Mouse (Mus musculus) limb, embryonic 15.5 days (tissue): ENCODE measurements at regions not wholly inside any gene's neighbourhood (a gene's known extent, or its start where the extent isn't known, plus 50 kb on each side); places are given as distances from the start of the nearest gene placed in this dataset.

ENCODE experiments used
- ATAC-seq: fragments of 200-750 bp; cut with Nextera tagmentation; 2 replicates; pipeline ENCODE4 v1.8.0; 2017; ENCODE audit warnings: low read depth, moderate TSS enrichment; ENCODE audit not compliant: insufficient number of reproducible peaks, low FRiP score, low TSS enrichment
- H3K27ac ChIP-seq: fragments of 300-500 bp; sonication (generic); 2 replicates; pipeline ENCODE4 v1.5.1; 2015; ENCODE audit warnings: moderate library complexity, mild to moderate bottlenecking, inconsistent platforms
- H3K27me3 ChIP-seq: fragments of 300-500 bp; sonication (generic); 2 replicates; pipeline ENCODE4 v1.6.1; 2015; ENCODE audit warnings: inconsistent platforms
- H3K36me3 ChIP-seq: fragments of 300-500 bp; sonication (generic); 2 replicates; pipeline ENCODE4 v1.6.1; 2015; ENCODE audit warnings: inconsistent platforms
- H3K4me1 ChIP-seq: fragments of 300-500 bp; sonication (generic); 2 replicates; pipeline ENCODE4 v1.6.1; 2015; ENCODE audit warnings: inconsistent platforms
- H3K4me2 ChIP-seq: fragments of 300-500 bp; sonication (generic); 2 replicates; pipeline ENCODE4 v1.6.1; 2015; ENCODE audit warnings: mild to moderate bottlenecking, inconsistent platforms
- H3K4me3 ChIP-seq: fragments of 300-500 bp; sonication (generic); 2 replicates; pipeline ENCODE4 v1.5.1; 2015; ENCODE audit warnings: mild to moderate bottlenecking, inconsistent platforms
- H3K9ac ChIP-seq: fragments of 300-500 bp; sonication (generic); 2 replicates; pipeline ENCODE4 v1.6.1; 2015; ENCODE audit warnings: inconsistent platforms
- H3K9me3 ChIP-seq: fragments of 300-500 bp; sonication (generic); 2 replicates; pipeline ENCODE4 v1.6.1; 2016; ENCODE audit warnings: inconsistent platforms
- WGBS: fragments of 180-500 bp; shearing (Covaris S2); methylation state at CpG from one replicate; pipeline ENCODE4 v1.1.7; 2015; 5-methylcytosine and 5-hydroxymethylcytosine counted together

- WGBS, result 88% methylated on average over 2 of the region's 2 CpGs
- no peak for ATAC-seq
- H3K9ac ChIP-seq, result no peak overlapping the region
- no peak overlapping the region for H3K4me2 ChIP-seq
- no peaks in the 10 kb centered on the region for H3K27me3 ChIP-seq
- no peaks in the 10 kb centered on the region for H3K4me1 ChIP-seq
- no peak overlapping the region for H3K4me3 ChIP-seq
- no peaks in the 10 kb centered on the region for H3K36me3 ChIP-seq
- no peak overlapping the region for H3K27ac ChIP-seq
- no peaks in the 10 kb centered on the region for H3K9me3 ChIP-seq
Measured at GRCm38 (mm10) chr10:87686785-87687184, 165.2 kb downstream of the Pah start.

- 62% methylated on average over 2 of the region's 2 CpGs for WGBS
- no peak for ATAC-seq
- Histone ChIP-seq H3K9me3 (no peaks in the 10 kb centered on the region), H3K4me3 (no peak overlapping the region), H3K27ac (no peak overlapping the region), H3K4me2 (no peak overlapping the region), H3K4me1 (no peaks in the 10 kb centered on the region), H3K36me3 (no peaks in the 10 kb centered on the region), H3K27me3 (no peaks in the 10 kb centered on the region), H3K9ac (no peak overlapping the region)
Measured at GRCm38 (mm10) chr10:87687844-87688243, 166.2 kb downstream of the Pah start.

GRCm38 (mm10) chr10:87690831-87691230 lies 167.2 kb upstream of the Igf1 start:
- H3K4me1 ChIP-seq, result no peaks in the 10 kb centered on the region
- H3K36me3 ChIP-seq, result no peaks in the 10 kb centered on the region
- H3K4me2 ChIP-seq, result no peak overlapping the region
- H3K27me3 ChIP-seq, result no peaks in the 10 kb centered on the region
- H3K9ac ChIP-seq, result no peak overlapping the region
- no peaks in the 10 kb centered on the region for H3K9me3 ChIP-seq
- H3K27ac ChIP-seq, result no peak overlapping the region
- ATAC-seq, result no peak
- no peak overlapping the region for H3K4me3 ChIP-seq

GRCm38 (mm10) chr10:87696485-87696884 lies 161.6 kb upstream of the Igf1 start:
- Histone ChIP-seq H3K4me3 (no peak overlapping the region), H3K4me2 (no peak overlapping the region), H3K4me1 (no peaks in the 10 kb centered on the region), H3K27ac (no peak overlapping the region), H3K9ac (no peak overlapping the region), H3K36me3 (no peaks in the 10 kb centered on the region), H3K27me3 (no peaks in the 10 kb centered on the region), H3K9me3 (no peaks in the 10 kb centered on the region)
- WGBS, result 65% methylated on average over 4 of the region's 4 CpGs
- no peak for ATAC-seq

- Histone ChIP-seq H3K4me3 (no peak overlapping the region), H3K4me1 (no peaks in the 10 kb centered on the region; the same call in 1 of the 2 replicates), H3K9me3 (no peaks in the 10 kb centered on the region), H3K36me3 (no peaks in the 10 kb centered on the region), H3K27ac (no peak overlapping the region), H3K27me3 (no peaks in the 10 kb centered on the region), H3K9ac (no peak overlapping the region), H3K4me2 (no peak overlapping the region)
- ATAC-seq, result no peak
- 75% methylated on average over 4 of the region's 4 CpGs for WGBS
Measured at GRCm38 (mm10) chr10:87711209-87711608, 146.9 kb upstream of the Igf1 start.

- Histone ChIP-seq H3K9ac (no peak overlapping the region), H3K27me3 (no peaks in the 10 kb centered on the region), H3K4me2 (no peak overlapping the region), H3K36me3 (no peaks in the 10 kb centered on the region), H3K27ac (no peak overlapping the region), H3K9me3 (no peaks in the 10 kb centered on the region), H3K4me3 (no peak overlapping the region), H3K4me1 (no peaks in the 10 kb centered on the region; the same call in 1 of the 2 replicates)
- 61% methylated on average over 3 of the region's 3 CpGs for WGBS
- no peak for ATAC-seq
Measured at GRCm38 (mm10) chr10:87711798-87712197, 146.3 kb upstream of the Igf1 start.

- H3K4me1 ChIP-seq, result no peaks in the 10 kb centered on the region
- no peaks in the 10 kb centered on the region for H3K36me3 ChIP-seq
- no peaks in the 10 kb centered on the region for H3K27me3 ChIP-seq
- no peak overlapping the region for H3K9ac ChIP-seq
- H3K4me2 ChIP-seq, result no peak overlapping the region
- H3K27ac ChIP-seq, result no peak overlapping the region
- H3K9me3 ChIP-seq, result no peaks in the 10 kb centered on the region
- 57% methylated on average over 6 of the region's 6 CpGs for WGBS
- ATAC-seq, result 0 out of 2 replicates have a peak, but pooled peaks have one; percentile 30
- H3K4me3 ChIP-seq, result no peak overlapping the region
Measured at GRCm38 (mm10) chr10:87715874-87716600, 142.0 kb upstream of the Igf1 start.

- Histone ChIP-seq H3K4me1 (no peaks in the 10 kb centered on the region), H3K27me3 (no peaks in the 10 kb centered on the region), H3K4me3 (no peak overlapping the region), H3K9ac (no peak overlapping the region), H3K9me3 (no peaks in the 10 kb centered on the region), H3K36me3 (no peaks in the 10 kb centered on the region), H3K4me2 (no peak overlapping the region), H3K27ac (no peak overlapping the region)
- no peak for ATAC-seq
Measured at GRCm38 (mm10) chr10:87717156-87717555, 140.9 kb upstream of the Igf1 start.

- 86% methylated on average over 7 of the region's 7 CpGs for WGBS
- ATAC-seq, result no peak
- H3K27ac ChIP-seq, result no peak overlapping the region
Measured at GRCm38 (mm10) chr10:87718491-87718890, 139.6 kb upstream of the Igf1 start.

GRCm38 (mm10) chr10:87719978-87720377 lies 138.1 kb upstream of the Igf1 start:
- no peak overlapping the region for H3K9ac ChIP-seq
- ATAC-seq, result no peak
- no peaks in the 10 kb centered on the region for H3K4me1 ChIP-seq
- no peaks in the 10 kb centered on the region for H3K27me3 ChIP-seq
- no peaks in the 10 kb centered on the region for H3K9me3 ChIP-seq
- H3K4me3 ChIP-seq, result no peak overlapping the region
- H3K36me3 ChIP-seq, result no peaks in the 10 kb centered on the region
- no peak overlapping the region for H3K27ac ChIP-seq
- H3K4me2 ChIP-seq, result no peak overlapping the region

More at GRCm38 (mm10) chr10:87718491-87718890, 139.6 kb upstream of the Igf1 start:
- no peak overlapping the region for H3K9ac ChIP-seq
- H3K4me3 ChIP-seq, result no peak overlapping the region
- no peaks in the 10 kb centered on the region for H3K4me1 ChIP-seq
- H3K9me3 ChIP-seq, result no peaks in the 10 kb centered on the region
- no peaks in the 10 kb centered on the region for H3K36me3 ChIP-seq
- H3K27me3 ChIP-seq, result no peaks in the 10 kb centered on the region
- no peak overlapping the region for H3K4me2 ChIP-seq

GRCm38 (mm10) chr10:87722244-87722643 lies 135.8 kb upstream of the Igf1 start:
- no peak for ATAC-seq
- H3K27me3 ChIP-seq, result no peaks in the 10 kb centered on the region
- no peak overlapping the region for H3K4me3 ChIP-seq
- H3K27ac ChIP-seq, result no peak overlapping the region
- H3K4me2 ChIP-seq, result no peak overlapping the region
- WGBS, result 56% methylated on average over 3 of the region's 3 CpGs
- no peaks in the 10 kb centered on the region for H3K4me1 ChIP-seq
- no peaks in the 10 kb centered on the region for H3K9me3 ChIP-seq
- H3K36me3 ChIP-seq, result no peaks in the 10 kb centered on the region
- H3K9ac ChIP-seq, result no peak overlapping the region

GRCm38 (mm10) chr10:87732658-87733057 lies 125.4 kb upstream of the Igf1 start:
- ATAC-seq, result no peak
- Histone ChIP-seq H3K4me3 (no peak overlapping the region), H3K4me2 (no peak overlapping the region), H3K9me3 (no peaks in the 10 kb centered on the region), H3K27me3 (peaks cover 14% of the 10 kb centered on the region), H3K4me1 (peaks cover 4% of the 10 kb centered on the region; the same call in 1 of the 2 replicates), H3K9ac (no peak overlapping the region), H3K36me3 (no peaks in the 10 kb centered on the region), H3K27ac (no peak overlapping the region)
- WGBS, result 30% methylated on average over 1 of the region's 1 CpGs

GRCm38 (mm10) chr10:87733241-87733640 lies 124.8 kb upstream of the Igf1 start:
- H3K9me3 ChIP-seq, result no peaks in the 10 kb centered on the region
- WGBS, result 52% methylated on average over 7 of the region's 7 CpGs
- peaks cover 14% of the 10 kb centered on the region for H3K27me3 ChIP-seq
- no peak overlapping the region for H3K4me2 ChIP-seq
- H3K36me3 ChIP-seq, result no peaks in the 10 kb centered on the region
- no peak overlapping the region for H3K27ac ChIP-seq
- H3K4me1 ChIP-seq, result peaks cover 4% of the 10 kb centered on the region; the same call in 1 of the 2 replicates
- ATAC-seq, result no peak
- no peak overlapping the region for H3K4me3 ChIP-seq
- H3K9ac ChIP-seq, result no peak overlapping the region
